Mouse (Mus musculus): ENCODE data around the gene Olfr944. TPM values are rescaled to one million over a fixed set of nuclear protein-coding genes. Genes with fewer than 3 reads are reported as not detected.

Gene Olfr944
- not detected in 2 replicates for polyA plus RNA-seq (2015; fragmentation: Nextera tagmentation; extraction: Ambion mirVana)

DNA sequence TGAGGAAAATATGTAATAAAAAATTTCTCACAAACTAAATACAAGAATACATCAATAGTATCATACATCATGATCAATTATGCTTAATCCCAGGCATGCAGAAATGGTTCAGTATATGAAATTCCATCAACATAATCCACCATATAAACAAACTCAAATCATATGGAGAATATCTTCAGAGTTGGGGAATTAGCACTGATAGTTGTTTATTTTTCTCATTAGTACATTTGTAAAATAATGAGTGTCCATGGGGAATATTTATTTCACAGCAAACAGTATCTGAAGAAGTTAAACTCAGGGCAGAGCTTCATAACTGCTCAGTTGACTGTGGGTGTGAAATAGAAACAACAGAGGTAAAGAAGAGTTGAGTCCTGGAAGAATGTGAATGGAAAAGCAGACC lies at the start of gene Olfr944:
Gene Olfr944 (plus strand): TSS at position 301 of the 400 bp plus-strand sequence.
- no peaks in the 10 kb centered on the region for H3K36me3 ChIP-seq
- no peak for ATAC-seq (ENCODE audit: insufficient number of reproducible peaks, insufficient read depth, low FRiP score, low TSS enrichment, low read depth)
- no peak within 1 kb of the TSS for H3K4me3 ChIP-seq
- no peak within 1 kb of the TSS for H3K4me2 ChIP-seq
- no peaks in the 10 kb centered on the region for H3K4me1 ChIP-seq
- no peaks in the 10 kb centered on the region for H3K27me3 ChIP-seq
- no peak within 1 kb of the TSS for H3K27ac ChIP-seq
- no peak within 1 kb of the TSS for H3K9ac ChIP-seq
- no peaks in the 10 kb centered on the region for H3K9me3 ChIP-seq

- Histone ChIP-seq H3K27ac (no peak overlapping the region), H3K9me3 (no peaks in the 10 kb centered on the region), H3K36me3 (no peaks in the 10 kb centered on the region), H3K4me1 (no peaks in the 10 kb centered on the region), H3K27me3 (no peaks in the 10 kb centered on the region), H3K4me3 (no peak overlapping the region), H3K4me2 (no peak overlapping the region), H3K9ac (no peak overlapping the region)
- no peak for ATAC-seq (ENCODE audit: insufficient number of reproducible peaks, insufficient read depth, low FRiP score, low TSS enrichment, low read depth)
- 50% methylated on average over 1 of the region's 1 CpGs for WGBS
These were observed 49.3 kb upstream of the Olfr944 start for GRCm38 (mm10) chr9:39152401-39152800.

GRCm38 (mm10) chr9:39166004-39166403 lies 35.7 kb upstream of the Olfr944 start, which contains the start of gene Olfr943:
Gene Olfr943 (plus strand): TSS chr9:39166304.
- Histone ChIP-seq H3K9me3 (0 out of 2 replicates have a peak, but pooled peaks cover 3% of the 10 kb centered on the region), H3K27me3 (no peaks in the 10 kb centered on the region), H3K4me2 (no peak within 1 kb of the TSS), H3K27ac (no peak within 1 kb of the TSS), H3K9ac (no peak within 1 kb of the TSS), H3K4me1 (no peaks in the 10 kb centered on the region), H3K4me3 (no peak within 1 kb of the TSS), H3K36me3 (no peaks in the 10 kb centered on the region)
- WGBS: 92% methylated on average over 5 of the region's 5 CpGs
- ATAC-seq (ENCODE audit: insufficient number of reproducible peaks, insufficient read depth, low FRiP score, low TSS enrichment, low read depth): no peak

DNA sequence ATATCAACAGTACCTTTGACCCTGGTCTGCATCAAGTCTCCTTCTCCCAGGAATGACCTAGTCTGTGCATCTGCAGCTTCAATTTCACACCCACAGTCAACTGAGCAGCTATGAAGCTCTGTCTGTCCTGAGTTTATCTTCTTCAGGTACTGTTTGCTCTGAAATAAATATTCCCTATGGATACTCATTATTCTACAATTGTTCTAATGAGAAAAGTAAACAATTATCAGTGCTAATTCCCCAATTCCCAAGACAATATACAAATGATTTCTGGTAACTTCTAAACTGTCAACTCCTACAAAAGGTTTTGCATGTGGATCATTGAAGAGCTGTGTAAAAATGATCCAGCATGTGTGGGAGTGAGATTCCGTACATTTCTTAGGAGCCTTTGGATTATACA lies 48.2 kb downstream of the Olfr944 start, which contains the start of gene Olfr1537:
Gene Olfr1537 (minus strand): TSS at position 101 of the 400 bp plus-strand sequence.
- no peak within 1 kb of the TSS for H3K4me3 ChIP-seq
- no peak within 1 kb of the TSS for H3K4me2 ChIP-seq
- no peaks in the 10 kb centered on the region for H3K36me3 ChIP-seq
- WGBS: 86% methylated on average over 1 of the region's 1 CpGs
- no peak for ATAC-seq (ENCODE audit: insufficient number of reproducible peaks, insufficient read depth, low FRiP score, low TSS enrichment, low read depth)
- H3K4me1 ChIP-seq: no peaks in the 10 kb centered on the region
- no peaks in the 10 kb centered on the region for H3K9me3 ChIP-seq
- H3K27me3 ChIP-seq: no peaks in the 10 kb centered on the region
- H3K27ac ChIP-seq: no peak within 1 kb of the TSS
- H3K9ac ChIP-seq: no peak within 1 kb of the TSS

Other genes starting within 250 kb of the Olfr944 start
- not detected in 2 replicates for gene Olfr933, start 229.6 kb upstream of the Olfr944 start, polyA plus RNA-seq (2015; fragmentation: Nextera tagmentation; extraction: Ambion mirVana)
- gene Olfr934, start 213.6 kb upstream of the Olfr944 start, polyA plus RNA-seq (2015; fragmentation: Nextera tagmentation; extraction: Ambion mirVana): not detected in 2 replicates
- not detected in 2 replicates for gene Olfr935, start 202.2 kb upstream of the Olfr944 start, polyA plus RNA-seq (2015; fragmentation: Nextera tagmentation; extraction: Ambion mirVana)
- gene Olfr146, start 178.5 kb upstream of the Olfr944 start, polyA plus RNA-seq (2015; fragmentation: Nextera tagmentation; extraction: Ambion mirVana): not detected in 2 replicates
- not detected in 2 replicates for gene Olfr937, start 137.0 kb upstream of the Olfr944 start, polyA plus RNA-seq (2015; fragmentation: Nextera tagmentation; extraction: Ambion mirVana)
- not detected in 2 replicates for gene Olfr938, start 123.0 kb upstream of the Olfr944 start, polyA plus RNA-seq (2015; fragmentation: Nextera tagmentation; extraction: Ambion mirVana)
- gene Olfr27, start 73.8 kb upstream of the Olfr944 start, polyA plus RNA-seq (2015; fragmentation: Nextera tagmentation; extraction: Ambion mirVana): not detected in 2 replicates
- gene Olfr943, start 35.6 kb upstream of the Olfr944 start, polyA plus RNA-seq (2015; fragmentation: Nextera tagmentation; extraction: Ambion mirVana): not detected in 2 replicates
- not detected in 2 replicates for gene Olfr1537, start 48.1 kb downstream of the Olfr944 start, polyA plus RNA-seq (2015; fragmentation: Nextera tagmentation; extraction: Ambion mirVana)
- not detected in 2 replicates for gene Olfr945, start 74.9 kb downstream of the Olfr944 start, polyA plus RNA-seq (2015; fragmentation: Nextera tagmentation; extraction: Ambion mirVana)
- gene Olfr948, start 124.1 kb downstream of the Olfr944 start, polyA plus RNA-seq (2015; fragmentation: Nextera tagmentation; extraction: Ambion mirVana): not detected in 2 replicates
- not detected in 2 replicates for gene Olfr951, start 185.5 kb downstream of the Olfr944 start, polyA plus RNA-seq (2015; fragmentation: Nextera tagmentation; extraction: Ambion mirVana)
- not detected in 2 replicates for gene Olfr952, start 225.2 kb downstream of the Olfr944 start, polyA plus RNA-seq (2015; fragmentation: Nextera tagmentation; extraction: Ambion mirVana)

Measured in embryonic facial prominence, embryonic 13.5 days (tissue).